Mouse (Mus musculus) liver, embryonic 14.5 days (tissue): ENCODE data around the gene Lrrc3b.

Experiments used
- CTCF ChIP-seq: IDR thresholded peaks from 2 replicates; pipeline ENCODE4 v1.5.1; 2016; ENCODE audit warnings: antibody characterized with exemption, low read depth, control low read depth
- EP300 ChIP-seq: IDR thresholded peaks from 2 replicates; pipeline ENCODE4 v1.6.1; 2016; ENCODE audit warnings: antibody characterized with exemption, low read depth

GRCm38 (mm10) chr14:15359893-15360292, 78.9 kb downstream of the Lrrc3b start:
- no peak for TF ChIP-seq CTCF
- TF ChIP-seq EP300, result no peak
